Mouse (Mus musculus): Measurements from ENCODE around the gene Coro1b.

DNA sequence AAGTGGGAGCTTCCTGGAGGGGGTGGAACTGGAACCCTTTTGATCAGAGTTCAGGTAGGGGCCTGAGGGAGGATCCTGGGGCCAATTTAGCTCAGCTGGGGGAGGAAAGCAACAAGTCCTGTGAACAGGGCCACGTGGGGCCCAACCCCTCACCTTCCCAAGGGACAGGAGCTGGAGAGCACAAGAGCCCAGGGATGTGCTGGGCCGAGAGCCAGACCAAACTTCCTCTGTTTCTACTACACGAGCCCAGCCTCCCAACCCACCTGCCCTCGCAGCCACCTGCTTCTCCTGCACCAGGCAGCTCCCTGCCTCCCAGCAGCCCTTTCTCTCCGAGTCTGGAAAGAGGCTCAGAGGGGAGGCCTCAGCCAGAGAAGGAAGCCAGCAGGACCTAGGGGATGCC, 48.1 kb downstream of the Coro1b start:
- TF ChIP-seq CTCF (IDR thresholded peaks at IDR 0.05; ENCODE audit: control insufficient read depth, insufficient read depth, low read length) (no peak), POLR2A (IDR thresholded peaks at IDR 0.05; ENCODE audit: borderline replicate concordance, control insufficient read depth, low read depth, low read length) (no peak)

Measured in bone marrow, adult 2 months (tissue).